ENCODE assay signal across 10 mouse cellular contexts in genomic region chr19:10698131-10698991, GRCm38 (mm10). TPM values are rescaled to one million over a fixed set of nuclear protein-coding genes. Genes with fewer than 3 reads are reported as not detected.
DNase-seq lines count a peak whose midpoint lies in the region; ATAC-seq and TF ChIP-seq lines count a peak whose summit lies in the region.
"Had no signal": no experiment of that assay in that cellular context is flagged by ENCODE, and none has a peak within 500 bp of the region (broad histone marks: within the 10 kb centered on the region; RNA-seq: fewer than 3 reads in every experiment).

No protein-coding gene starts in this region.

- DNase-seq in heart, postnatal 0 days (ENCODE audit: low spot score): no peak
- no peak for DNase-seq in heart, postnatal 14 days
- DNase-seq in neural tube, embryonic 10.5 days (ENCODE audit: extremely low spot score, low spot score): no peak
- no peak for DNase-seq in adrenal gland, postnatal 4 days (ENCODE audit: low spot score in 2 of 2)
- DNase-seq in urinary bladder, postnatal 4 days (ENCODE audit: low spot score in 2 of 2): no peak
- DNase-seq: heart, adult 2 months had no signal

- no peaks in the 10 kb centered on the region for H3K27me3 ChIP-seq in heart, postnatal 0 days (ENCODE audit: control insufficient read depth, insufficient read depth, low read length)
- no peaks in the 10 kb centered on the region for H3K27me3 ChIP-seq in neural tube, embryonic 14.5 days (ENCODE audit: control insufficient read depth, insufficient read depth, low read length)
- H3K27me3 ChIP-seq in intestine, postnatal 0 days (replicated peaks; ENCODE audit: control insufficient read depth, insufficient read depth, low read length): no peaks in the 10 kb centered on the region
- H3K27me3 ChIP-seq in stomach, embryonic 15.5 days (replicated peaks): no peaks in the 10 kb centered on the region

- H3K4me2 ChIP-seq in heart, postnatal 0 days (ENCODE audit: low read depth, low read length): no peak overlapping the region
- no peak overlapping the region for H3K4me2 ChIP-seq in neural tube, embryonic 14.5 days (ENCODE audit: low read depth, low read length)
- H3K4me2 ChIP-seq in intestine, postnatal 0 days (replicated peaks; ENCODE audit: low read depth): no peak overlapping the region
- H3K4me2 ChIP-seq in stomach, embryonic 15.5 days: no peak overlapping the region

- no peaks in the 10 kb centered on the region for H3K9me3 ChIP-seq in heart, postnatal 0 days (replicated peaks; ENCODE audit: control insufficient read depth, low read length)
- no peaks in the 10 kb centered on the region for H3K9me3 ChIP-seq in neural tube, embryonic 14.5 days (ENCODE audit: control insufficient read depth, low read length)
- no peaks in the 10 kb centered on the region for H3K9me3 ChIP-seq in intestine, postnatal 0 days (ENCODE audit: control insufficient read depth)
- no peaks in the 10 kb centered on the region for H3K9me3 ChIP-seq in stomach, embryonic 15.5 days

- peaks cover 65% of the 10 kb centered on the region for H3K4me1 ChIP-seq in heart, postnatal 0 days (ENCODE audit: control insufficient read depth, insufficient read depth)
- peaks cover 39% of the 10 kb centered on the region for H3K4me1 ChIP-seq in neural tube, embryonic 14.5 days (ENCODE audit: control insufficient read depth, insufficient read depth, low read length)
- H3K4me1 ChIP-seq in intestine, postnatal 0 days (replicated peaks; ENCODE audit: control insufficient read depth, insufficient read depth, low read length): peaks cover 58% of the 10 kb centered on the region
- H3K4me1 ChIP-seq in stomach, embryonic 15.5 days: peaks cover 57% of the 10 kb centered on the region

- no peak for TF ChIP-seq CTCF in heart, postnatal 0 days (IDR thresholded peaks at IDR 0.05; ENCODE audit: low read depth)
- no peak for TF ChIP-seq CTCF in intestine, postnatal 0 days (IDR thresholded peaks at IDR 0.05; ENCODE audit: low read depth)

- H3K27ac ChIP-seq in heart, postnatal 0 days (ENCODE audit: low read depth): 0 out of 2 replicates have a peak overlapping the region, but pooled peaks have one; percentile 26
- H3K27ac ChIP-seq in neural tube, embryonic 14.5 days (ENCODE audit: low read depth, low read length): no peak overlapping the region
- H3K27ac ChIP-seq in intestine, postnatal 0 days (ENCODE audit: low read depth, low read length): peak overlapping the region; percentile 76; the same call in 1 of the 2 replicates
- H3K27ac ChIP-seq in stomach, embryonic 15.5 days: peak overlapping the region; percentile 83
- H3K27ac ChIP-seq: heart, adult 2 months had no signal

- no peak overlapping the region for H3K4me3 ChIP-seq in heart, postnatal 0 days (ENCODE audit: low read depth, low read length)
- no peak overlapping the region for H3K4me3 ChIP-seq in neural tube, embryonic 14.5 days (ENCODE audit: low read depth, low read length)
- no peak overlapping the region for H3K4me3 ChIP-seq in intestine, postnatal 0 days (ENCODE audit: low read depth, low read length)
- H3K4me3 ChIP-seq in stomach, embryonic 15.5 days (replicated peaks): no peak overlapping the region
- H3K4me3 ChIP-seq: heart, adult 2 months had no signal

- 59% methylated on average over 9 of the region's 9 CpGs for WGBS in heart, postnatal 0 days
- WGBS in neural tube, embryonic 14.5 days: 73% methylated on average over 9 of the region's 9 CpGs
- 66% methylated on average over 9 of the region's 9 CpGs for WGBS in intestine, postnatal 0 days
- WGBS in stomach, embryonic 15.5 days: 77% methylated on average over 9 of the region's 9 CpGs

- intact Hi-C loops in heart, postnatal 14 days (cut with DNase I): no loop called here

- no peak overlapping the region for H3K9ac ChIP-seq in heart, postnatal 0 days (replicated peaks; ENCODE audit: low read depth, low read length)
- H3K9ac ChIP-seq in neural tube, embryonic 14.5 days (replicated peaks; ENCODE audit: low read depth, low read length): no peak overlapping the region
- H3K9ac ChIP-seq in intestine, postnatal 0 days (ENCODE audit: low read depth, low read length): no peak overlapping the region
- H3K9ac ChIP-seq in stomach, embryonic 15.5 days: no peak overlapping the region

- no peaks in the 10 kb centered on the region for H3K36me3 ChIP-seq in heart, postnatal 0 days (replicated peaks; ENCODE audit: control insufficient read depth, insufficient read depth, low read length)
- no peaks in the 10 kb centered on the region for H3K36me3 ChIP-seq in neural tube, embryonic 14.5 days (ENCODE audit: control insufficient read depth, insufficient read depth, low read length)
- H3K36me3 ChIP-seq in intestine, postnatal 0 days (ENCODE audit: control insufficient read depth, insufficient read depth): peaks cover 7% of the 10 kb centered on the region; the same call in 1 of the 2 replicates
- H3K36me3 ChIP-seq in stomach, embryonic 15.5 days: no peaks in the 10 kb centered on the region

- no peak for ATAC-seq in heart, postnatal 0 days (ENCODE audit: insufficient read depth, low read depth)
- peak; percentile 50; the same call in 1 of the 2 replicates for ATAC-seq in neural tube, embryonic 14.5 days (ENCODE audit: low read depth)
- ATAC-seq in intestine, postnatal 0 days: no peak; the same call in 1 of the 2 replicates
- no peak for ATAC-seq in stomach, embryonic 15.5 days (ENCODE audit: insufficient read depth, low FRiP score, low read depth)

- TF ChIP-seq EP300 in heart, postnatal 0 days (IDR thresholded peaks at IDR 0.05; ENCODE audit: low read depth): no peak

RNA-seq across cellular contexts. Expression of gene Vps37c, which starts 9.8 kb away (rescaled TPM):
- total RNA-seq in heart, postnatal 0 days (2014; rRNA removed; ENCODE audit: low replicate concordance): 25.5 and 42.1 TPM in 2 replicates
- 22.2 and 23.0 TPM in 2 replicates for polyA plus RNA-seq in heart, postnatal 0 days (2015; fragmentation: Nextera tagmentation; extraction: Ambion mirVana)
- 10 to 100 TPM; 18.6 to 20.0 TPM for total RNA-seq in heart, postnatal 14 days (2021)
- polyA plus RNA-seq in neural tube, embryonic 14.5 days (2014; fragmentation: Nextera tagmentation; extraction: Ambion mirVana): 23.1 and 31.1 TPM in 2 replicates
- 31.3 and 32.2 TPM in 2 replicates for polyA plus RNA-seq in intestine, postnatal 0 days (2015; fragmentation: Nextera tagmentation; extraction: Ambion mirVana)
- 34.0 and 40.2 TPM in 2 replicates for polyA plus RNA-seq in stomach, embryonic 15.5 days (2015; fragmentation: Nextera tagmentation; extraction: Ambion mirVana)
- total RNA-seq in adrenal gland, postnatal 4 days (2021): 10 to 100 TPM; 27.0 to 28.6 TPM

RNA-seq across cellular contexts. Expression of gene Pga5, which starts 20.5 kb away (rescaled TPM):
- not detected in 2 replicates for total RNA-seq in heart, postnatal 0 days (2014; rRNA removed; ENCODE audit: low replicate concordance)
- not detected in 2 replicates for polyA plus RNA-seq in heart, postnatal 0 days (2015; fragmentation: Nextera tagmentation; extraction: Ambion mirVana)
- total RNA-seq in heart, postnatal 14 days (2021): not detected
- polyA plus RNA-seq in neural tube, embryonic 14.5 days (2014; fragmentation: Nextera tagmentation; extraction: Ambion mirVana): not detected in 2 replicates
- polyA plus RNA-seq in intestine, postnatal 0 days (2015; fragmentation: Nextera tagmentation; extraction: Ambion mirVana): 5.0 and 24.6 TPM in 2 replicates
- 28.0 and 59.2 TPM in 2 replicates for polyA plus RNA-seq in stomach, embryonic 15.5 days (2015; fragmentation: Nextera tagmentation; extraction: Ambion mirVana)
- under 1 TPM in 1 of 2 experiments, not detected in 1; 0.56 TPM for total RNA-seq in adrenal gland, postnatal 4 days (2021)
- total RNA-seq: heart, adult 2 months had no signal
- polyA plus RNA-seq: embryonic facial prominence, embryonic 11.5 days; heart, adult 2 months had no signal

RNA-seq across cellular contexts. Expression of gene Cd5, which starts 40.4 kb away (rescaled TPM):
- 3.2 TPM in 1 of 2 replicates, not detected in the other for total RNA-seq in heart, postnatal 0 days (2014; rRNA removed; ENCODE audit: low replicate concordance)
- 0.12 and 0.23 TPM in 2 replicates for polyA plus RNA-seq in heart, postnatal 0 days (2015; fragmentation: Nextera tagmentation; extraction: Ambion mirVana)
- total RNA-seq in heart, postnatal 14 days (2021): 1 to 10 TPM in 1 of 2 experiments, under 1 TPM in 1; 0.36 to 4.9 TPM
- 0.44 TPM in 1 of 2 replicates, not detected in the other for polyA plus RNA-seq in neural tube, embryonic 14.5 days (2014; fragmentation: Nextera tagmentation; extraction: Ambion mirVana)
- polyA plus RNA-seq in intestine, postnatal 0 days (2015; fragmentation: Nextera tagmentation; extraction: Ambion mirVana): 0.12 and 0.18 TPM in 2 replicates
- 0.85 and 1.9 TPM in 2 replicates for polyA plus RNA-seq in stomach, embryonic 15.5 days (2015; fragmentation: Nextera tagmentation; extraction: Ambion mirVana)
- total RNA-seq in adrenal gland, postnatal 4 days (2021): under 1 TPM; 0.22 to 0.34 TPM
